Mouse (Mus musculus): ENCODE measurements at regions not wholly inside any gene's neighbourhood (a gene's known extent, or its start where the extent isn't known, plus 50 kb on each side); places are given as distances from the start of the nearest gene placed in this dataset.
"Not testable (repeated sequence)": the region's sequence is repeated elsewhere in the genome, so short reads cannot be mapped to it uniquely, and the experiment has no call there.

- Histone ChIP-seq H3K4me3 (no peak overlapping the region), H3K27ac (no peak overlapping the region)
- no peak for TF ChIP-seq CTCF (conservative IDR thresholded peaks at IDR 0.05)
- DNase-seq (ENCODE audit: low spot score in 2 of 2), result no peak
These were observed 83.9 kb upstream of the Hcrtr2 start for GRCm38 (mm10) chr9:76407549-76407948.

DNA sequence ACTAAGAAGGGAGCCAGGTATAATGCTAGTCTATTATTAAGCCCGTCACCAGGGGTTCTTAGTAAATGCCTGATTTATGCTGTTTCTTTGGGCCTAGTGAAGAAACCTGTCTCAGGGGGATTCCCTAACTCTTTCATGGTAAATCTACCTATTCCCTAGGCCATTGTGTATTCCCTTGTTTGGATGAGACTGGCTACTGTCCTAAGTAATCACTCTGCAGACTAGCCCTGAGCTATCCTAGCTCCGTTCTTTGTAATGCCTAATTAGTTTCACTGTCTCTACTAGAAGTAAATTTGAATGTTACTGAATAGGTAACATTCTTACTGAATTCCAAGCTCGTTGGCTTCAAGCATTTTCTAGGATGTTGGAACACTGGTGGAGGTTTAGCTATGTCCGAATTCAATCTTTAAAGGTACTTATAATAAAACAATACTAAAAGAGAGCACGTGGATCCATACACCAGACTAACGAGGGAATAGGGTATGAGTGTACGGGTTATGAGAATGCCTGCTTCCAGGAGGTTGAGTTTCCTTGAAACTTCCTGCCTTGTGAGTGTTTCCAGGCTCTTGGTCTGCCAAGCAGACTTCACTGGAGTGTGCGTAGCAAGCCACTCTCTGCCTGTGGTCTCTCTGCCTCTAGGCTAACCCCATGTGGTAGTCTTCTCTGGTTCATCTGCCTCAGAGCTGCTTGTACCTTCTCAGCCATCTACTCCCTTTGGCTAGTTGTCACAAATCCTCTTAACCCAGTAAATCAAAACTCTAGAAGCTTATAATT, 78.4 kb upstream of the Hcrtr2 start:
- not testable (repeated sequence) for DNase-seq (ENCODE audit: low spot score in 2 of 2); H3K27ac ChIP-seq; H3K4me3 ChIP-seq

GRCm38 (mm10) chr9:76400900-76401299, 77.2 kb upstream of the Hcrtr2 start:
- TF ChIP-seq CTCF (conservative IDR thresholded peaks at IDR 0.05), result no peak
- H3K27ac ChIP-seq, result no peak overlapping the region
- no peak for DNase-seq (ENCODE audit: low spot score in 2 of 2)
- no peak overlapping the region for H3K4me3 ChIP-seq

DNA sequence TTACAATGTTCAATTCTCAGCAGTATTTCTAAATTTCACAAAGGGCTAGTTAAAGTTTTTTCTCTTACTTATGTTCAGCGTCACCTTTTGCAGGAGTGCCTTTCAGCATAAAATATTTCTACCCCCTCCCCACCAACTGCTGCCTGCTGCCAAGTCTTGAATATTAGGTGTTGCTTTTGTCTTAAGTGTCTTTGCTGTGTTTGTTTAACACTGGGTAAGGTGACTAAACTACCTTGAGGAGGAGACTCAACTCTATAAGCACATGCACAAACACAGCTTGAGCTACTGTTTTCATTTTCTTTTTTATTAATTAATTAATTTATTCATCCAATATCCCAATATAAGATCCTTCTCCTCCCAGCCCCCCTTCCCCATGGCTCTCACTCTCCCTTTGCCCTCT, 70.1 kb upstream of the Hcrtr2 start:
- Histone ChIP-seq H3K4me3 (no peak overlapping the region), H3K27ac (no peak overlapping the region)
- no peak for DNase-seq (ENCODE audit: low spot score in 2 of 2)
- no peak for TF ChIP-seq CTCF (conservative IDR thresholded peaks at IDR 0.05)

DNA sequence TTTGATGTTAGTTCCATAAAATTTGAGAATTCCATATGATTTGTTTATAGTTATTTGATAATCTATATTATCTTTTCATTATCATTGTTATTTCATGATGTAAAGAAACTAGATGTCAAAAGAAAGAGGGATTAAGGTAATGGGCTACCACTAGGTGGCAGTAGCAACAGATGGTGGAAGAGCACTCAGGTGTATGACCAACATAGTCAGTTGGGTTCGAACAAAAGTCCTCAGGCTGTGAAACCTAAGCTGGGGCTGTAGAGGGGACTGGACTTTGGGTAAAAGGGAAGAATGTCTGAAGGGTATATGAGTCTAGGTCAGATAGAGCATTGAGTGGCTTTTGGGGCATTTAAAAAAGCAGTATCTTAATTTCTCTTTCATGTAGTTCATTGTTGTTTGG, 67.2 kb upstream of the Hcrtr2 start:
- peak; percentile 7 to 34 for DNase-seq (ENCODE audit: low spot score in 2 of 2)
- peak; percentile 87 for TF ChIP-seq CTCF (conservative IDR thresholded peaks at IDR 0.05)
- Histone ChIP-seq H3K27ac (no peak overlapping the region), H3K4me3 (no peak overlapping the region)
